Mouse (Mus musculus): ENCODE measurements around the gene Atp5f1. TPM values are rescaled to one million over a fixed set of nuclear protein-coding genes. Genes with fewer than 3 reads are reported as not detected.
A peak's percentile ranks its signal among the peaks of the same experiment; 100 is the strongest.

Gene Atp5f1
- polyA plus RNA-seq, 1 experiment: 148 TPM

- H3K27me3 ChIP-seq (ENCODE audit: control insufficient read depth, insufficient read depth, low read length): no peaks in the 10 kb centered on the region
- H3K36me3 ChIP-seq (ENCODE audit: control insufficient read depth, insufficient read depth, low read length): peaks cover 3% of the 10 kb centered on the region; the same call in 1 of the 2 replicates
- DNase-seq: no peak
- 0 out of 2 replicates have a peak within 1 kb of the TSS, but pooled peaks have one; percentile 1 for H3K27ac ChIP-seq (ENCODE audit: control insufficient read depth, insufficient read depth, low read length)
- no peak for TF ChIP-seq POLR2A (IDR thresholded peaks at IDR 0.05; ENCODE audit: control insufficient read depth, extremely low read depth, insufficient read depth, low read length, poor library complexity)
- TF ChIP-seq CTCF (IDR thresholded peaks at IDR 0.05; ENCODE audit: borderline replicate concordance, control insufficient read depth, extremely low read depth, insufficient read depth, low read length, poor library complexity): no peak
- 17% methylated on average over 8 of the region's 8 CpGs for WGBS
- H3K4me3 ChIP-seq (ENCODE audit: control insufficient read depth, insufficient read depth, low read length): no peak within 1 kb of the TSS
- peaks cover 8% of the 10 kb centered on the region for H3K4me1 ChIP-seq (replicated peaks; ENCODE audit: control insufficient read depth, insufficient read depth, low read length)
These were observed 27.4 kb downstream of the Atp5f1 start, which contains the start of gene I830077J02Rik for GRCm38 (mm10) chr3:105932240-105933071. Gene I830077J02Rik, minus strand, starts transcription at chr3:105932664.

- 67% methylated on average over 2 of the region's 2 CpGs for WGBS
- no peak for TF ChIP-seq CTCF (IDR thresholded peaks at IDR 0.05; ENCODE audit: borderline replicate concordance, control insufficient read depth, extremely low read depth, insufficient read depth, low read length, poor library complexity)
- no peak for TF ChIP-seq POLR2A (IDR thresholded peaks at IDR 0.05; ENCODE audit: control insufficient read depth, extremely low read depth, insufficient read depth, low read length, poor library complexity)
- no peak for DNase-seq
- H3K36me3 ChIP-seq (ENCODE audit: control insufficient read depth, insufficient read depth, low read length): no peaks in the 10 kb centered on the region
- no peaks in the 10 kb centered on the region for H3K27me3 ChIP-seq (ENCODE audit: control insufficient read depth, insufficient read depth, low read length)
- peaks cover 8% of the 10 kb centered on the region for H3K4me1 ChIP-seq (replicated peaks; ENCODE audit: control insufficient read depth, insufficient read depth, low read length)
- H3K27ac ChIP-seq (ENCODE audit: control insufficient read depth, insufficient read depth, low read length): no peak overlapping the region
- H3K4me3 ChIP-seq (ENCODE audit: control insufficient read depth, insufficient read depth, low read length): no peak overlapping the region
These were observed 28.8 kb downstream of the Atp5f1 start for GRCm38 (mm10) chr3:105931095-105931494.

GRCm38 (mm10) chr3:105929821-105930220, 30.1 kb downstream of the Atp5f1 start:
- 6% methylated on average over 7 of the region's 7 CpGs for WGBS
- TF ChIP-seq CTCF (IDR thresholded peaks at IDR 0.05; ENCODE audit: borderline replicate concordance, control insufficient read depth, extremely low read depth, insufficient read depth, low read length, poor library complexity): no peak
- no peak for TF ChIP-seq POLR2A (IDR thresholded peaks at IDR 0.05; ENCODE audit: control insufficient read depth, extremely low read depth, insufficient read depth, low read length, poor library complexity)

DNA sequence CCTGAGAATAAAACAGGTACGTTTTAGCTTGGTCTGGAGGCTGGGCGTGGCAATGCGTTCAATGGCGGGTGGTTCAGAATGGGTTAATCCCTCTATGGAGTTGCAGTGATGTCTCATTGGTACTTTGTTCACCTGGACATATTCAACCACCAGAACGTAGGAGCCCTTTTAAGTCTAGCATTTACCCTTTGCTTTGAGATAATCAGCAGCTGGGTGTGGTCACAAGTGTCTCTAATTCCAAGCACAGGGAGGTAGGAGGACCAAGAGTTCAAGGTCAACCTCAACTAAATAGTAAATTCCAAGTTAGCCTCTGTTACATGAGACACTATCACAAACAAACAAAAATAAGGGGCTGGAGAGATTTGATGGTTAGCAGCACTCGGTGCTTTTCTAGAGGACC, 31.1 kb downstream of the Atp5f1 start:
- Histone ChIP-seq H3K4me3 (ENCODE audit: control insufficient read depth, insufficient read depth, low read length) (no peak overlapping the region), H3K4me1 (replicated peaks; ENCODE audit: control insufficient read depth, insufficient read depth, low read length) (peaks cover 8% of the 10 kb centered on the region), H3K27me3 (ENCODE audit: control insufficient read depth, insufficient read depth, low read length) (no peaks in the 10 kb centered on the region), H3K36me3 (ENCODE audit: control insufficient read depth, insufficient read depth, low read length) (no peaks in the 10 kb centered on the region), H3K27ac (ENCODE audit: control insufficient read depth, insufficient read depth, low read length) (no peak overlapping the region)
- 89% methylated on average over 6 of the region's 6 CpGs for WGBS
- DNase-seq: no peak
- TF ChIP-seq CTCF (IDR thresholded peaks at IDR 0.05; ENCODE audit: borderline replicate concordance, control insufficient read depth, extremely low read depth, insufficient read depth, low read length, poor library complexity): no peak
- TF ChIP-seq POLR2A (IDR thresholded peaks at IDR 0.05; ENCODE audit: control insufficient read depth, extremely low read depth, insufficient read depth, low read length, poor library complexity): no peak

More at GRCm38 (mm10) chr3:105929821-105930220, 30.1 kb downstream of the Atp5f1 start:
- Histone ChIP-seq H3K4me3 (ENCODE audit: control insufficient read depth, insufficient read depth, low read length) (no peak overlapping the region), H3K36me3 (ENCODE audit: control insufficient read depth, insufficient read depth, low read length) (no peaks in the 10 kb centered on the region), H3K27ac (ENCODE audit: control insufficient read depth, insufficient read depth, low read length) (0 out of 2 replicates have a peak overlapping the region, but pooled peaks have one; percentile 26), H3K27me3 (ENCODE audit: control insufficient read depth, insufficient read depth, low read length) (no peaks in the 10 kb centered on the region), H3K4me1 (replicated peaks; ENCODE audit: control insufficient read depth, insufficient read depth, low read length) (peaks cover 8% of the 10 kb centered on the region)
- DNase-seq: peak; percentile 19

DNA sequence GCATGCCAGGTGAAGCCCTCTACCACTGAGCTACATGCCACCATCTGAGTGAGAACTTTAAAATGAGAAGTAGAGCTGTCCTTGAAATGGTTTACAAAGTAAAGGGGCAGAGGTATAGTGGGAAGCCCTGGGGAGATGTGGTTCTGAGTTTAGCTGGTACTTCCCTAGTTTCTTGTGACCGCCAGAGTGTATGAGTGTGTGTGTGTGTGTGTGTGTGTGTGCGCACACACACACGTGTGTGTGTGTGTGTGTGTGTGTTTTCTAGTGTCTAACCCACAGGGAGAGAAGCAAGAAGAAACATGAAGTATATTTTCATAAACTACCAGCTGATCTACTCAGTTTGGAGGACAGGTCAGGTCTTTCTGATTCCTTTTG, 31.7 kb downstream of the Atp5f1 start:
- Histone ChIP-seq H3K36me3 (ENCODE audit: control insufficient read depth, insufficient read depth, low read length) (no peaks in the 10 kb centered on the region), H3K27ac (ENCODE audit: control insufficient read depth, insufficient read depth, low read length) (no peak overlapping the region), H3K4me1 (replicated peaks; ENCODE audit: control insufficient read depth, insufficient read depth, low read length) (peaks cover 8% of the 10 kb centered on the region), H3K27me3 (ENCODE audit: control insufficient read depth, insufficient read depth, low read length) (no peaks in the 10 kb centered on the region), H3K4me3 (ENCODE audit: control insufficient read depth, insufficient read depth, low read length) (no peak overlapping the region)
- WGBS: 75% methylated on average over 3 of the region's 3 CpGs
- TF ChIP-seq CTCF (IDR thresholded peaks at IDR 0.05; ENCODE audit: borderline replicate concordance, control insufficient read depth, extremely low read depth, insufficient read depth, low read length, poor library complexity): no peak
- TF ChIP-seq POLR2A (IDR thresholded peaks at IDR 0.05; ENCODE audit: control insufficient read depth, extremely low read depth, insufficient read depth, low read length, poor library complexity): no peak
- no peak for DNase-seq

- Histone ChIP-seq H3K4me1 (replicated peaks; ENCODE audit: control insufficient read depth, insufficient read depth, low read length) (peaks cover 7% of the 10 kb centered on the region), H3K27ac (ENCODE audit: control insufficient read depth, insufficient read depth, low read length) (no peak overlapping the region), H3K27me3 (ENCODE audit: control insufficient read depth, insufficient read depth, low read length) (no peaks in the 10 kb centered on the region), H3K4me3 (ENCODE audit: control insufficient read depth, insufficient read depth, low read length) (no peak overlapping the region), H3K36me3 (ENCODE audit: control insufficient read depth, insufficient read depth, low read length) (no peaks in the 10 kb centered on the region)
- no peak for DNase-seq
- 87% methylated on average over 7 of the region's 7 CpGs for WGBS
- TF ChIP-seq CTCF (IDR thresholded peaks at IDR 0.05; ENCODE audit: borderline replicate concordance, control insufficient read depth, extremely low read depth, insufficient read depth, low read length, poor library complexity) (no peak), POLR2A (IDR thresholded peaks at IDR 0.05; ENCODE audit: control insufficient read depth, extremely low read depth, insufficient read depth, low read length, poor library complexity) (no peak)
These were observed 32.2 kb downstream of the Atp5f1 start for GRCm38 (mm10) chr3:105927561-105928194.
